Mouse (Mus musculus) heart, adult 2 months (tissue): Measurements from ENCODE around the gene Olfm2. TPM values are rescaled to one million over a fixed set of nuclear protein-coding genes. Genes with fewer than 3 reads are reported as not detected.

Experiments
- DNase-seq, 2 experiments: peaks; one replicate each; pipeline ENCODE4 v3.0.0; 2021
- H3K27ac ChIP-seq: fragments of 200-600 bp; 2 replicates; pipeline ENCODE4 v1.8.1; 2022
- H3K27me3 ChIP-seq: fragments of 200-500 bp; 2 replicates; pipeline ENCODE4 v1.6.1; 2012; ENCODE audit warnings: mild to moderate bottlenecking, low read length, inconsistent platforms, mixed read lengths; ENCODE audit not compliant: control insufficient read depth, insufficient read depth
- H3K36me3 ChIP-seq: fragments of 200-500 bp; 2 replicates; pipeline ENCODE4 v1.6.1; 2012; ENCODE audit warnings: low read length, inconsistent platforms; ENCODE audit not compliant: control insufficient read depth, insufficient read depth
- H3K4me1 ChIP-seq: fragments of 200-500 bp; 2 replicates; pipeline ENCODE4 v1.6.1; 2011; ENCODE audit warnings: low read length; ENCODE audit not compliant: control insufficient read depth, insufficient read depth
- H3K4me3 ChIP-seq: fragments of 200-600 bp; 2 replicates; pipeline ENCODE4 v1.8.1; 2022
- H3K79me2 ChIP-seq: fragments of 200-500 bp; replicated peaks from 2 replicates; pipeline ENCODE4 v1.6.1; 2012; ENCODE audit warnings: mild to moderate bottlenecking, inconsistent platforms, low read length, moderate library complexity, mixed read lengths; ENCODE audit not compliant: control insufficient read depth, insufficient read depth
- H3K9ac ChIP-seq: fragments of 200-500 bp; 2 replicates; pipeline ENCODE4 v1.6.1; 2012; ENCODE audit warnings: low read depth, mild to moderate bottlenecking, control low read depth, inconsistent platforms, low read length, mixed read lengths
- CTCF ChIP-seq: fragments of 200-600 bp; IDR thresholded peaks from 2 replicates; pipeline ENCODE4 v1.8.1; 2022; ENCODE audit warnings: antibody characterized with exemption, mild to moderate bottlenecking, moderate library complexity
- EP300 ChIP-seq: fragments of 200-500 bp; IDR thresholded peaks from 2 replicates; pipeline ENCODE4 v1.6.1; 2011; ENCODE audit warnings: low read depth, low read length, control low read depth; ENCODE audit not compliant: insufficient read depth
- POLR2A ChIP-seq: fragments of 200-500 bp; IDR thresholded peaks from 2 replicates; pipeline ENCODE4 v1.6.1; 2011; ENCODE audit warnings: mild to moderate bottlenecking, low read depth, low read length, control low read depth; ENCODE audit not compliant: insufficient read depth
- WGBS: fragments of 180-500 bp; shearing (Covaris S2); methylation state at CpG from one replicate; pipeline ENCODE4 v1.1.7; 2018; 5-methylcytosine and 5-hydroxymethylcytosine counted together
- intact Hi-C: fragments of 180-260 bp; cut with DNase I; formaldehyde crosslinking; loops from one replicate; pipeline ENCODE4 v1.15.1; 2025
- polyA plus RNA-seq: library from polyadenylated mRNA; depleted of rRNA; stranded (reverse); fragments of >200 nt; gene quantifications from 2 replicates; pipeline ENCODE4 v1.2.3, GENCODE M21; 2012
- total RNA-seq, 2 experiments: library from RNA; stranded (reverse); gene quantifications; 2 replicates each; pipeline ENCODE4 v1.2.3; 2021

Olfm2 gene
- total and polyA plus RNA-seq, 3 experiments = 0.13 to 0.31 TPM; not detected in 1

DNA sequence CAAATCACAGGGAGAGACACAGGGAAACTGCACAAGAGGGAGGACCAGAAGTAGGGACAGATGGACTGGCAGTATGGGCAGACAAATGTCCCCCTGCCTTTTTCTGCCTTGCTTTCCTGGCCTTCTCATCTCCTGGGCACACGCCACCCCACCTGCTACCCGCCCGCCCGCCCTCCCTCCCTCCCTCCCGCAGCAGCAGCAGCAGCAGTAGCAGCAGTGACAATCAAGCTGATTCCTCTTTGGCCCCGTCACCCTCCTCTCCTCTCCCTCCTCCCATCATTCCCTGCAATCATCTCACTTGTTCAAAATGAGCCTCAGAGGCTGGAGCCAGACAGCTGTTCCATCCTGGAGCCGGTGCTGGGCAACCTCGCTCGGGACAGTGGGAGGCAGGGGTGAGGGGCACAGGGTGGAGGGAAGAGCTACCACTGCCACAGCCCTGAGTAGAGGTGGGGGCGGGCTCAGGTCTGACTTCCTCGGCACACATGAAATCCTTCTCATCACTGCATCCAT, 32.6 kb downstream of the Olfm2 start:
- no peak for DNase-seq
- WGBS = 37% methylated on average over 11 of the region's 11 CpGs
- Histone ChIP-seq H3K9ac (no peak overlapping the region), H3K36me3 (no peaks in the 10 kb centered on the region), H3K4me1 (no peaks in the 10 kb centered on the region), H3K27me3 (no peaks in the 10 kb centered on the region), H3K27ac (no peak overlapping the region), H3K4me3 (no peak overlapping the region), H3K79me2 (no peaks in the 10 kb centered on the region)
- no peak for TF ChIP-seq POLR2A
- no peak for TF ChIP-seq CTCF
- TF ChIP-seq EP300 = no peak
- intact Hi-C loops = no loop called here

GRCm38 (mm10) chr9:20712934-20713477, 33.1 kb downstream of the Olfm2 start:
- Histone ChIP-seq H3K36me3 (no peaks in the 10 kb centered on the region), H3K9ac (no peak overlapping the region), H3K79me2 (no peaks in the 10 kb centered on the region), H3K4me3 (no peak overlapping the region), H3K27me3 (no peaks in the 10 kb centered on the region), H3K27ac (no peak overlapping the region), H3K4me1 (no peaks in the 10 kb centered on the region)
- DNase-seq = no peak
- WGBS = 60% methylated on average over 5 of the region's 5 CpGs
- TF ChIP-seq CTCF (no peak), POLR2A (no peak), EP300 (no peak)
- intact Hi-C loops = no loop called here

- intact Hi-C loops = no loop called here
- DNase-seq = no peak
- no peaks in the 10 kb centered on the region for H3K27me3 ChIP-seq
- H3K4me3 ChIP-seq = no peak overlapping the region
- no peaks in the 10 kb centered on the region for H3K36me3 ChIP-seq
- no peak for TF ChIP-seq CTCF
- TF ChIP-seq POLR2A = no peak
- TF ChIP-seq EP300 = no peak
- H3K9ac ChIP-seq = no peak overlapping the region
- 69% methylated on average over 3 of the region's 3 CpGs for WGBS
- H3K27ac ChIP-seq = no peak overlapping the region
- no peaks in the 10 kb centered on the region for H3K4me1 ChIP-seq
- no peaks in the 10 kb centered on the region for H3K79me2 ChIP-seq
These were observed 35.7 kb downstream of the Olfm2 start for GRCm38 (mm10) chr9:20710471-20710870.

- WGBS = 42% methylated on average over 4 of the region's 4 CpGs
- intact Hi-C loops = no loop called here
- Histone ChIP-seq H3K27ac (no peak overlapping the region), H3K79me2 (no peaks in the 10 kb centered on the region), H3K4me1 (no peaks in the 10 kb centered on the region), H3K27me3 (peaks cover 2% of the 10 kb centered on the region; the same call in 1 of the 2 replicates), H3K36me3 (no peaks in the 10 kb centered on the region), H3K4me3 (no peak overlapping the region), H3K9ac (no peak overlapping the region)
- TF ChIP-seq POLR2A (no peak), CTCF (peak; percentile 23; the same call in 1 of the 2 replicates), EP300 (no peak)
- DNase-seq = no peak
These were observed 40.2 kb downstream of the Olfm2 start for GRCm38 (mm10) chr9:20705981-20706380.

DNA sequence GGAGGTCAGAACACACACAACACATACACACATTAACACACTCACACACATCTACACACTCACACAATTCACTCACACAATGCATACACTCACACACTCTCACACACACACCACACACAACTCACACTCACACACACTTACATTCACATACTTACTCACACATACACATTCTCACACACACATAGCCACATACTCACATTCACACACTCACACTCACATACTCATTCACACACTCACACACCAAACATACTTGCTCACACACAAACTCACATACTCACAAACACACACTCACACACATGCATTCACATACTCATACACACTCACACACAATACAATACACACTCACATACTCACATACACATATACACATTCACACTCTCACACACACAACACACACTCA, 40.7 kb downstream of the Olfm2 start:
- TF ChIP-seq POLR2A (no peak), EP300 (no peak), CTCF (no peak)
- H3K4me1 ChIP-seq = no peaks in the 10 kb centered on the region
- intact Hi-C loops = no loop called here

DNA sequence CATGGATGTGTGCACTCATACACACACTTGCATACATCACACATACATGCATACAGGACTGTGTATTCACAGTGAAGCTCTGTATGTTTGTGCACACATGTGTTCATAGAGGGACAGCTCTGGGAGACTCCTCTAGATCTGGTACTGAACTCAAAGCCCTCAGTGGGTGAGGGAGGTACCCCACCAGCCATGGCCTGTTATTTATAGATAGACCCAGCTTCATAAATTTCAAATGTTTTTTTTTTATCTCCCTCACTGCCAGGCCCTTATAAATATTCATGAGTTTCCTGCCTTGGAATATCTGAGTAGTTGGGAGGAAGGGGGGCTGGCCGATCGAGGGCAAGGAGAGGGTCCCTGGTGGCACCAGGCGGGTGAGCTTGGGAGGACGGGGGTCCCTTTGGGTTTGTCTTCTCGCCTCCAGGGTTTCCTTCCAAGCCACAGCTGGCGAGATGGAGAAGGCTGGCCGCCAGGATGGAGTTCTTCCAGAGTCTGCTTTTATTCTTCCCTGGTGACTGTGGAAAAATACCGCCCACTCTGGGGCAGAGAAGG, 42.2 kb downstream of the Olfm2 start:
- 39% methylated on average over 8 of the region's 8 CpGs for WGBS
- peaks cover 2% of the 10 kb centered on the region; the same call in 1 of the 2 replicates for H3K27me3 ChIP-seq
- no peaks in the 10 kb centered on the region for H3K79me2 ChIP-seq
- H3K9ac ChIP-seq = no peak overlapping the region
- H3K4me3 ChIP-seq = no peak overlapping the region
- intact Hi-C loops = no loop called here
- peak; percentile 14 to 22 for DNase-seq
- no peak overlapping the region for H3K27ac ChIP-seq
- no peak for TF ChIP-seq POLR2A
- TF ChIP-seq CTCF = no peak
- no peak for TF ChIP-seq EP300
- no peaks in the 10 kb centered on the region for H3K4me1 ChIP-seq
- no peaks in the 10 kb centered on the region for H3K36me3 ChIP-seq

More for the DNA sequence above, 40.7 kb downstream of the Olfm2 start:
- H3K27me3 ChIP-seq = peaks cover 2% of the 10 kb centered on the region; the same call in 1 of the 2 replicates
- H3K36me3 ChIP-seq = no peaks in the 10 kb centered on the region
- H3K4me3 ChIP-seq = no peak overlapping the region
- DNase-seq = no peak
- H3K9ac ChIP-seq = no peak overlapping the region
- H3K27ac ChIP-seq = no peak overlapping the region
- no peaks in the 10 kb centered on the region for H3K79me2 ChIP-seq
